Mouse (Mus musculus): ENCODE results near the gene Gng11.

DNA sequence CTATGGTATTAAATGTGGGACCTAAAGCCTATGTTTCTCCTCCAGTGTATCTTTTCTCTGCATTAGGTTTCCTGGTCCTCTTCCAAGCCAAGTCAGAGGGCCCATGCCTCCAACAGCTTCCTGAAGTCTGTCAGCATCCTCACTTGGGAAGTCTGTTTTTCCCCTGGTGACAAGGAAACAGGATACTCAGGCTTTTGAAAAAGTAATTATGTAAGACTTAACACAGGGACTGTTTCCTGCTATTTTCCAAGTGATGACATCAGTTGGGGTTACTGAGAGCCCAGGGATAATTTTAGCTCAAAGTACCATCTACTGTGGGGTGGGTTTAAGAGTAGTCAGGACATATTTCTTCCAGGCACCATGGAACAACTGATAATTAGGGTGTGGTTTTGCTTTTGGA lies 5.8 kb downstream of the Gng11 start:
- TF ChIP-seq POLR2A (IDR thresholded peaks at IDR 0.05; ENCODE audit: low read depth, low read length) (no peak), CTCF (conservative IDR thresholded peaks at IDR 0.05 in 1 of 2, IDR thresholded peaks at IDR 0.05 in 1 of 2; ENCODE audit: low read depth in 2 of 2, low read length in 2 of 2) (no peak), ZKSCAN1 (IDR thresholded peaks at IDR 0.05; ENCODE audit: borderline replicate concordance, low read depth, low read length) (no peak), KAT2A (IDR thresholded peaks at IDR 0.05; ENCODE audit: insufficient replicate concordance, low read length) (no peak), HCFC1 (IDR thresholded peaks at IDR 0.05; ENCODE audit: low read depth, low read length) (no peak), USF2 (conservative IDR thresholded peaks at IDR 0.05; ENCODE audit: low read depth, low read length) (no peak), MAX (IDR thresholded peaks at IDR 0.05; ENCODE audit: low read length) (no peak), PAX5 (IDR thresholded peaks at IDR 0.05; ENCODE audit: low read length) (no peak), JUND (conservative IDR thresholded peaks at IDR 0.05; ENCODE audit: low read depth, low read length) (no peak), EP300 (IDR thresholded peaks at IDR 0.05; ENCODE audit: low read length) (no peak), MXI1 (IDR thresholded peaks at IDR 0.05; ENCODE audit: low read depth, low read length) (no peak), CHD2 (IDR thresholded peaks at IDR 0.05; ENCODE audit: low read length) (no peak), MYC (IDR thresholded peaks at IDR 0.05; ENCODE audit: low read depth, low read length) (no peak), NELFE (IDR thresholded peaks at IDR 0.05; ENCODE audit: low read depth, low read length) (no peak)
